Comparison of ENCODE assay signal across 15 mouse cellular contexts in genomic region chr11:109809175-109809855, GRCm38 (mm10). TPM values are rescaled to one million over a fixed set of nuclear protein-coding genes. Genes with fewer than 3 reads are reported as not detected.
DNase-seq lines count a peak whose midpoint lies in the region; ATAC-seq and TF ChIP-seq lines count a peak whose summit lies in the region.
"Had no signal": no experiment of that assay in that cellular context is flagged by ENCODE, and none has a peak within 500 bp of the region (broad histone marks: within the 10 kb centered on the region; RNA-seq: fewer than 3 reads in every experiment).

No protein-coding gene starts in this region.

- H3K27ac ChIP-seq in lung, embryonic 14.5 days (ENCODE audit: low read depth): no peak overlapping the region
- H3K27ac ChIP-seq in embryonic facial prominence, embryonic 13.5 days: 0 out of 2 replicates have a peak overlapping the region, but pooled peaks have one; percentile 33
- peak overlapping the region; percentile 15; the same call in 1 of the 2 replicates for H3K27ac ChIP-seq in layer of hippocampus, adult 2 months
- H3K27ac ChIP-seq: forebrain, embryonic 12.5 days had no signal

- H3K4me2 ChIP-seq in lung, embryonic 14.5 days: no peak overlapping the region
- H3K4me2 ChIP-seq in embryonic facial prominence, embryonic 13.5 days: peak overlapping the region; percentile 16; the same call in 1 of the 2 replicates
- H3K4me2 ChIP-seq: forebrain, embryonic 12.5 days had no signal

- H3K36me3 ChIP-seq in lung, embryonic 14.5 days (ENCODE audit: insufficient read depth): no peaks in the 10 kb centered on the region
- no peaks in the 10 kb centered on the region for H3K36me3 ChIP-seq in embryonic facial prominence, embryonic 13.5 days
- H3K36me3 ChIP-seq: forebrain, embryonic 12.5 days had no signal

- no peak overlapping the region for H3K4me3 ChIP-seq in lung, embryonic 14.5 days (ENCODE audit: low read depth, low read length)
- no peak overlapping the region for H3K4me3 ChIP-seq in embryonic facial prominence, embryonic 13.5 days
- no peak overlapping the region for H3K4me3 ChIP-seq in layer of hippocampus, adult 2 months
- H3K4me3 ChIP-seq: forebrain, embryonic 12.5 days had no signal

- WGBS in lung, embryonic 14.5 days: 23% methylated on average over 4 of the region's 4 CpGs
- WGBS in embryonic facial prominence, embryonic 13.5 days: 21% methylated on average over 4 of the region's 4 CpGs

- H3K9me3 ChIP-seq in lung, embryonic 14.5 days (ENCODE audit: low read depth, low read length): no peaks in the 10 kb centered on the region
- peaks cover 8% of the 10 kb centered on the region for H3K9me3 ChIP-seq in embryonic facial prominence, embryonic 13.5 days
- H3K9me3 ChIP-seq: forebrain, embryonic 12.5 days had no signal

- no peaks in the 10 kb centered on the region for H3K27me3 ChIP-seq in lung, embryonic 14.5 days (ENCODE audit: insufficient read depth, low read length)
- no peaks in the 10 kb centered on the region for H3K27me3 ChIP-seq in embryonic facial prominence, embryonic 13.5 days
- H3K27me3 ChIP-seq: forebrain, embryonic 12.5 days had no signal

- peak; percentile 60 for ATAC-seq in lung, embryonic 14.5 days (ENCODE audit: insufficient read depth)
- ATAC-seq in embryonic facial prominence, embryonic 13.5 days (ENCODE audit: insufficient number of reproducible peaks, insufficient read depth, low FRiP score, low TSS enrichment, low read depth): no peak

- no peak for TF ChIP-seq CTCF in lung, embryonic 14.5 days (IDR thresholded peaks at IDR 0.05; ENCODE audit: low read depth)
- TF ChIP-seq CTCF in layer of hippocampus, adult 2 months (conservative IDR thresholded peaks at IDR 0.05): no peak

- DNase-seq in lung, embryonic 14.5 days: peak; percentile 69
- no peak for DNase-seq in lung, adult 18-20 months
- peak; percentile 39 to 48 for DNase-seq in layer of hippocampus, adult 2 months (ENCODE audit: low spot score in 2 of 2)
- DNase-seq in lung, postnatal 4 days: peak; percentile 25 to 59
- DNase-seq in testis, postnatal 14 days (ENCODE audit: low spot score): no peak
- no peak for DNase-seq in cerebellum, adult 9-10 months
- DNase-seq in ovary, postnatal 36 days (ENCODE audit: low spot score): no peak
- DNase-seq: kidney, adult 9 months had no signal

- H3K4me1 ChIP-seq in lung, embryonic 14.5 days (ENCODE audit: insufficient read depth): no peaks in the 10 kb centered on the region
- H3K4me1 ChIP-seq in embryonic facial prominence, embryonic 13.5 days: peaks cover 8% of the 10 kb centered on the region; the same call in 1 of the 2 replicates
- H3K4me1 ChIP-seq: forebrain, embryonic 12.5 days had no signal

- no peak overlapping the region for H3K9ac ChIP-seq in lung, embryonic 14.5 days
- H3K9ac ChIP-seq in embryonic facial prominence, embryonic 13.5 days: no peak overlapping the region
- H3K9ac ChIP-seq: forebrain, embryonic 12.5 days had no signal

RNA-seq across cellular contexts. Expression of gene 1700012B07Rik, which starts 18.5 kb away (rescaled TPM):
- not detected in 2 replicates for polyA plus RNA-seq in lung, embryonic 14.5 days (2014; fragmentation: Nextera tagmentation; extraction: Ambion mirVana)
- polyA plus RNA-seq in embryonic facial prominence, embryonic 13.5 days (2015; fragmentation: Nextera tagmentation; extraction: Ambion mirVana): not detected in 2 replicates
- total RNA-seq in layer of hippocampus, adult 2 months (2021): not detected
- total RNA-seq: common myeloid progenitor, adult 5-6 weeks; heart, adult 8-10 months; hematopoietic stem cell, adult 5-6 weeks; left cerebral cortex, postnatal 10 days had no signal
- polyA plus RNA-seq: forebrain, embryonic 12.5 days; stomach, embryonic 16.5 days had no signal

Comparison
In these comparisons a context has a peak if more than half of its experiments do, and no peak if none do; other contexts are left out.
1. DNase-seq: peak in lung, embryonic 14.5 days (single experiment), layer of hippocampus, adult 2 months (2 of 2) and lung, postnatal 4 days (2 of 2); none in lung, adult 18-20 months (0 of 2), testis, postnatal 14 days (single experiment), cerebellum, adult 9-10 months (single experiment) and ovary, postnatal 36 days (single experiment).